Mouse (Mus musculus) kidney, postnatal 10 days (tissue): ENCODE data around the gene Hmgb1.

ENCODE experiments used
- DNase-seq: peaks from one replicate; pipeline ENCODE4 v3.0.0; 2021; ENCODE audit warnings: mixed read lengths

Gene Hmgb1

GRCm38 (mm10) chr5:149184844-149185186 is 526 bp upstream of the Hmgb1 start:
- peak; percentile 71 for DNase-seq

DNA sequence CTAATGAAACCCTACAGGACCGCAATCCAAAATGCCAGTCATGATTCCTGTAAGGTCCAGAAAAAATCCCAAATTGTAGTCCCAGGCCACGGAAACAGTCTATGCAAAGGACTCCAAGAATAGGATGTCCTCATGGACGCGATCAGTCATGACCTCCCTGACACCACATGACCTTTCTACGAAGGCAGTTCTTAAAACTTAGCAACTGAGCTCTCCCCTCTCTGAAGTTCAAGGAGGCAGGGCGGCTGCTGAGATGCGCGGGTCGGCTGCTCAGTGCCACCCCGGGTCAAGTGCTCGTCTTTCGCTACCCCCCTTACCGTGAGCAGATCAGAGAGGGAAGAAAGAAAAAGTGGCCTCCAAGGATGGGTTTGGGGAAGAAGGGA is 577 bp downstream of the Hmgb1 start:
- DNase-seq: no peak

DNA sequence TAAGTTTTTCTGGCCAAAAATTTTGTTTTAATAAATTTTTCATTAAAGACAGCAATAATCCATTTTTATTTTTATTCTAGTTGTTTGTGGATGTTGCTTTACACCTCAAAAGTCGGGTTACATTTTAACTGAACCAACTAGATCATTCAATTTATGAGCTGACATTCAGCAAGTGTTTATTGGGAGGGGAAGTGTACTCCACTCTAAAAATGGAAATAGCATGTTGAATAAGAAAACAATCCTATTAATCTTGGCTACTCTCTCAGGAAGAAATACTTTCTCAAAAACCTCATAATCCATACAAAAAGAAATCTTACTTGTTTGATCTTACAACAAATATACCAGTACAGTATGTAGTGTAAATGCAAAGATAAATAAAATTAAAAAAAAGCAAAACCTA is 1.2 kb downstream of the Hmgb1 start:
- DNase-seq: no peak

- no peak for DNase-seq
Measured at GRCm38 (mm10) chr5:149182186-149182870, 2.0 kb downstream of the Hmgb1 start.

DNA sequence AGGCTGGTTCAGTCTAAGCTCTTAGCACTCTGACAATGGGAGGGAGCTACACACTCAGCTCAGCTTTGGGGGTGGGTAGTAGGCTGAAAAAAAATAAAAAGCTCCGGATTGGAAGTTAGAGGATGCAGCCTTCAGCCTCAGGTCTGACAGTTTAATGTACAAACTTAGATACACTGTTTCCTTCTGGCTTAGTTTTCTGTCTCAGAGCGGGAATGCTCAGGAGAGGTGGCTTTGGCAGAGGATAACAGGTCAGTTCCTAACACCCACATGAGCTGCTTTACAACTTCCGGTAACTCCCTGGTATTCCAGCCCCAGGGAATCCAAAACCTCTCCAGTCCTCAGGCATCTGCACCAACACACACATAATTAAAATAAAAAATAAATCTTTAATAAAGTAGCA is 4.5 kb downstream of the Hmgb1 start:
- DNase-seq: no peak

- no peak for DNase-seq
Measured at GRCm38 (mm10) chr5:149178095-149178494, 6.2 kb downstream of the Hmgb1 start.

DNA sequence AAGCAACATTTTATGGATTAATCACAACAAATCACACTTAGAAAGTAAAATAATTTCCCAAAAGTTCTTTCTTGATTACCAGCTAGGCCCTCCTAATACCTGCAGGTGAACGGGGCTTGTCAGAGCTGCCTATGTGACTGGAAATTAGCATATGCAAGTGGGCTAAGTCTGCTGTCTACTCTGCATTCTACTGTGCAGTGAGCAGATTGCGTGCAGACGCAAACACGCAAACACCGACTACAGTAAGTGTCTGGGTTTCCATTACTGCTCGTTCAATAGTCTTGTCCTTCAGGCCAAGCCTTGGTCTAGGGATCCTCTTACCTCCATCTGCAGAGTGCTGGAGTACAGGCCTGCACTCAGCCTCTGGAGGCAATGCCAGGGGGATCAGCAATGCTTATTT is 8.6 kb downstream of the Hmgb1 start:
- DNase-seq: no peak

GRCm38 (mm10) chr5:149174527-149174926 is 9.8 kb downstream of the Hmgb1 start:
- no peak for DNase-seq

- no peak for DNase-seq
Measured at GRCm38 (mm10) chr5:149172246-149172645, 12.0 kb downstream of the Hmgb1 start.

DNA sequence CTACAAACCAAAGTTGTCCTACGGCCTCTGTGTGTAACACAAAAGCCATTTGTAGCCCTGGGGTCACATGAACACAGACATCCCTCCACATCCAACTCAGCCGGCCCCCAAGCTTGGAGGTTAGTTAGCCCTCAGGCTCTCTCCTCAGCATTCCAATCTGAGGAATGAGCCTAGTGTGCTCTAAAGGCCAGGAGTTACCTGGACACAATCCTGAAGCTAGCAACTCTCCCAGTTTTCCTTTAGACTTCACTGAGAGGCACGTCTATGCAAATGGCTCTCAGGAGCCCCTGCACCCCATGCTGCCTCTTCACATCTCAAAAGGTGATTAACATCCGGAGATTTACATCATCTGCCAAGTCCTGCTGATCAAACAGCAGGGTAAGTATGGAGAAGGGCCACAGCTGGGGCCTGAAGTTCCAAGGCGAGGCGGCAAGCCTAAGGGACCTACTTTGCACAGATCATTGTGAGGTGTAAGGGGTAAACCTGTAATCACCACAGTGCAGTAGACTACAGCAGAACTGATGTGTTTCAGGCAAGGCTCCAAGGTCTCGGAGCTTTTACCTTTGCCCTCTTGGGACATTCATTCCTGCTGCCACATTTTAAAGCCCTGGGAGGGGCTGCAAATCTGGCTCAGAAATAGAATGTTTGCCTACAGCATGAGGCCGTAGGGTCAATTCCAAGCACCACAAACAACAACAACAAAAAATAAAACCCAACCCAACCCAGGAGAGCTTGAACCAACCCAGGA is 13.3 kb downstream of the Hmgb1 start:
- no peak for DNase-seq

GRCm38 (mm10) chr5:149168816-149169215 is 15.5 kb downstream of the Hmgb1 start:
- DNase-seq: no peak

GRCm38 (mm10) chr5:149168051-149168450 is 16.2 kb downstream of the Hmgb1 start:
- DNase-seq: no peak

GRCm38 (mm10) chr5:149166011-149166410 is 18.3 kb downstream of the Hmgb1 start:
- no peak for DNase-seq

DNA sequence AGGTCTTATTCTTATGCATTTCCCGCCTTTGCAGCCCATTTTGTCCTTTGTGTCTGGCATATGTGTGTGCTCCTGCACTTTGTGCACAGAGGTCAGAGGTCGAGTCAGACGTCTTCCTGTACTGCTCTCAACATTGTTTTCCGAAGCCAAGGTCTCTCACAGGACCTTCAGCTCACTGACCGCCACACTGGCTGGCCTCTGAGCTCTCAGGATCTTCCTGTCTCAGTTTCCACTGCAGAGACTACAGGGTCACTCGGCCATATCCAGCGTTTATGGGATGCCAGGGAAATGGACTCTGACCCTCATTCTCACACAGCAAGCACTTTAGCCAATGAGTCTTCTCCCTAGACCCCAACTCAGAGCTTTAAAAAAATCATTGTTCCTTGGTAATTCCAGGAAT is 19.4 kb downstream of the Hmgb1 start:
- peak; percentile 21 for DNase-seq

DNA sequence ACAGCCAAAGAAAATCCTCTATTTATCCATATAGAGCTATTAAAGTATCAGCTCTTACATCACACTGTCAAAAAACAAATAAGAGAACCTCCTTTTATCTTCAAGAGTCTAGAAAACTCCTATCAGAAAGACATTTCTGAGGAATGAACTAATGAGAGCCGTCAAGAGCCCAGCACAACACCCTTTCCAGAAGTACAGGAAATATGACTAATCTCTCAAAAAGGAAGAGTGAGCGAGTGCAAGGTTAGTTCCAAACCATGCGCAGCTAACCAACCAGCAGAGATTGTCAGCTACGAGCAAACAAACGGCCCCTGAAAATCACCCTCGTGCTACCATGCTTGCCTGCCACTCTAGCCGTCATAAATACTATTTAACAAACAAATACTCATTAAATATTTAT is 21.4 kb downstream of the Hmgb1 start:
- DNase-seq: no peak

DNA sequence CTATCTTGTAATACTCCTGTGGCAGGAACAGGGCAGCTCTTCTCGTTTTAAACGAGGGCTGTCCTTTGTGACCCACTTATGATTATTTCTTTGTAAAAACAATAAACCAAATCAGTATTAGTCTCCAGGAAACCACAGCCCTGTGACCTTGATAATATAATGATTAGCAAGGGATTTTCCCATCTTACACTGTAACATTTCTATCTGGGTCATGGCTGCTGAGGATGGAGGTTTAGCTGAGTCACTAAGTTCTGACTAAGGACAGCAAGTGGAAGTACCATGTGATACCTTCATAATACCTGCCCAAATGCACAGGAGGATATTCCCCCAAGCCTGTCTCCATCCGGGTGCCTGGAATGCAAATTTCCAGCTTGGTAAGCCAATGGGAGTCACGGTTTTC is 23.8 kb downstream of the Hmgb1 start:
- no peak for DNase-seq

- no peak for DNase-seq
Measured at GRCm38 (mm10) chr5:149159021-149159420, 25.3 kb downstream of the Hmgb1 start.

DNA sequence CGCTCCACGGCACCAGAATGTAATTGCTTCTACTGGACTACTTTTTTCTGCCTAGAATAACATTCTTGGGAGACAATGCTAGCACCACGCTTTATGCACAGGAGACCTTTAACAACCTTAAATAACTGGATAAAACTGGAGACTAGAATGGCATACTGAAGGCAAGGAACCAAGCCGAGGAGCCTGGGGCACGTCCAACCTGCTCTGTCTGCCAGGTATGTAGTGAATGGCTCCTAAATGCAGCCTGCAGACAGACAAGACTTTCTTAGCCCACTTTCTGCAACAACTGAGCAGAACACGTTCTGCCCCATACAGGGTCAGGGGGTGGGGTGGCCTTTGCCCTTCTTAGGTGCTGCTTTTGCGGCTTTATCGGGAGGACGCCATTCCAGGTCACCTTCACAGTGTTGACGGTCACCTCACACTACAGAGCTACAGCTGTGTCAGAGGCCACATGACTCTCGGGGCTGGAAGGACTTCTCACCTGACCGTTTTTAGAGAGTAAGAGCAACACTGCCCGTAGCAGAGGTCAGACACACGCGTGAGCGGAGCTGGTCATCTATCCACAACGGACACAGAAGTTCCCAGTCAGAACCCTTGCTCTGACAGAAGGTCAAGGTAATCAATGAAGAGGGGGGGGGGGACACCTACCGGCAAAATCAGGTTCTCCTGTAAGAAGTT is 27.3 kb downstream of the Hmgb1 start:
- DNase-seq: peak; percentile 18

GRCm38 (mm10) chr5:149152774-149153155 is 31.5 kb downstream of the Hmgb1 start:
- no peak for DNase-seq

GRCm38 (mm10) chr5:149152063-149152773 is 32.1 kb downstream of the Hmgb1 start:
- DNase-seq: peak; percentile 53

DNA sequence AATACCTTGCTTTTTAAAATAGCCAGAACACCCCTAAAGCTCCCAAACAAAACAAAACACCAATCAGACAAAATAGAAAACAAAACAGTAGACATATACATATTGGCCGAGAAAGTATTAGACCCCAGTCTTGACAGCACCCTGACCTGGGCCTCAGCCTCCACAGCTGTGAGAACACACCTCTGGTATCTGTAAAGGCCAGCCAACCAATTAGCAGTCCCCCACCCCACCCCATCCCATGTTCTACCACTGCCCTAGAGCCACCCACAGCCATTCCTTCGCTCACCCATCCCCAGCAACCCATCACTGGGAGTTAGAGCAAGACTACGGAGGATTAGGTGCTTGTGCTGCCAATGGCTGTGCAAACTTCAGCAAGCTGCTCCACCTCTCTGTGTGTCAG is 33.4 kb downstream of the Hmgb1 start:
- no peak for DNase-seq

- DNase-seq: no peak
Measured at GRCm38 (mm10) chr5:149147386-149148000, 36.8 kb downstream of the Hmgb1 start.

- DNase-seq: no peak
Measured at GRCm38 (mm10) chr5:149146691-149147090, 37.6 kb downstream of the Hmgb1 start.
